Mouse (Mus musculus): ENCODE measurements around the gene Pmel. TPM values are rescaled to one million over a fixed set of nuclear protein-coding genes. Genes with fewer than 3 reads are reported as not detected.

The Pmel gene
- polyA plus RNA-seq (2012; rRNA removed): 0.27 and 0.31 TPM in 2 replicates
- polyA plus RNA-seq (2014; fragmentation: Nextera tagmentation; extraction: Ambion mirVana): 0.20 and 0.50 TPM in 2 replicates

DNA sequence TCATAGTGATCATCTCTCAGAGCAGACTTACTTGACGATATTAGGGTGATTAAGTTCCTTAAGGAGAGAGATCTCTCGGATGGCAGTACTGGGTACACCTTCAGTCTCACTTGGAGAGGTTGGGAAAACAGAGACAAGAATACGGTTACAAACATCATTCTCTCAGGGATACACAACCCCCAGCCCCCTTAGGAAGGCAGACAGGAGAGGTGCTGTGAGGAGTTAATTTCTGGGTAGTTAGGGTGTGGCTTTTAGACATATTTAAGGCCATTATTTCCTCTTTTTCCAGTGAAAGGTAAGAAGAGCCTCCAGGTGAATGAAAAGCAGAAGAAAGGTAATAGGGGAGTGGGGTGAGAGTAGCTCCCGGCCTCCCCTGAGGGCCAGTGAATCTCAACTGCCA, at the start of gene Pmel:
Gene Pmel, plus strand, starts transcription at position 301 of the 400 bp plus-strand sequence.
- Histone ChIP-seq H3K4me1 (replicated peaks; ENCODE audit: control insufficient read depth in 2 of 2, insufficient read depth in 2 of 2, low read length in 1 of 2) (peaks cover 14 to 28% of the 10 kb centered on the region in 2 experiments), H3K4me3 (ENCODE audit: insufficient read depth in 1 of 2, low read depth in 2 of 2, low read length in 2 of 2) (peak within 1 kb of the TSS; percentile 92 to 94), H3K9me3 (ENCODE audit: control insufficient read depth, low read length) (no peaks in the 10 kb centered on the region), H3K9ac (replicated peaks) (peak within 1 kb of the TSS; percentile 96), H3K27me3 (ENCODE audit: control insufficient read depth, insufficient read depth, low read length) (no peaks in the 10 kb centered on the region), H3K4me2 (ENCODE audit: low read depth) (peak within 1 kb of the TSS; percentile 91), H3K36me3 (replicated peaks; ENCODE audit: control insufficient read depth, insufficient read depth, low read depth) (peaks cover 43% of the 10 kb centered on the region), H3K27ac (peak within 1 kb of the TSS; percentile 87)
- no peak for TF ChIP-seq EP300 (IDR thresholded peaks at IDR 0.05; ENCODE audit: low read depth)
- TF ChIP-seq CTCF (IDR thresholded peaks at IDR 0.05; ENCODE audit: low read depth): no peak
- 19% methylated on average over 4 of the region's 4 CpGs for WGBS (ENCODE audit: insufficient replicate concordance)
- ATAC-seq (ENCODE audit: insufficient read depth): no peak
- DNase-seq (ENCODE audit: low read depth in 3 of 3, low spot score in 3 of 3): no peak

DNA sequence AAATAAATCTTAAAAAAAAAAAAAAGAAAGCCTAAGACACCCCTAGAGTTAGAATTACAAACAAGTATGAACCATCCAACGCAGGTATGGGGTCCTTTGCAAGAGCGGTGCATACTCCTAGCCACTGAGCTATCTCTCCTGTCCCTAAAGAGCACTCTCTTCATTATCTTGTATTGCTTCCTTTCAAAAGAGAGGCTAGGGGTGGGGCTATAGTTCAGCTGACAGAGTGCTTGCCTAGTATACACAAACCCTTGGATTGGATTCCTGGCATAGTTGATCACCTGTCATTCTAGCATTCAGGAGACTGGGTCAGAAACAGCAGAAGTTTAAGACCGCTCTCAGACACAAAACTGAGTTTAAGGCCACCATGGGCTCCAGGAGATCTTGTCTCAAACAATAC, 48.7 kb upstream of the Pmel start:
- Histone ChIP-seq H3K4me1 (replicated peaks; ENCODE audit: control insufficient read depth in 2 of 2, insufficient read depth in 2 of 2, low read length in 1 of 2) (peaks cover 4 to 10% of the 10 kb centered on the region in 2 experiments), H3K4me3 (ENCODE audit: insufficient read depth in 1 of 2, low read depth in 2 of 2, low read length in 2 of 2) (no peak overlapping the region), H3K4me2 (ENCODE audit: low read depth) (no peak overlapping the region), H3K27ac (no peak overlapping the region), H3K27me3 (ENCODE audit: control insufficient read depth, insufficient read depth, low read length) (no peaks in the 10 kb centered on the region; the same call in 1 of the 2 replicates), H3K9ac (replicated peaks) (no peak overlapping the region), H3K9me3 (ENCODE audit: control insufficient read depth, low read length) (no peaks in the 10 kb centered on the region), H3K36me3 (replicated peaks; ENCODE audit: control insufficient read depth, insufficient read depth, low read depth) (no peaks in the 10 kb centered on the region)
- TF ChIP-seq EP300 (IDR thresholded peaks at IDR 0.05; ENCODE audit: low read depth): no peak
- no peak for TF ChIP-seq CTCF (IDR thresholded peaks at IDR 0.05; ENCODE audit: low read depth)
- DNase-seq (ENCODE audit: low read depth in 3 of 3, low spot score in 3 of 3): no peak
- peak; percentile 49; the same call in 1 of the 2 replicates for ATAC-seq (ENCODE audit: insufficient read depth)
- 28% methylated on average over 3 of the region's 3 CpGs for WGBS (ENCODE audit: insufficient replicate concordance)

DNA sequence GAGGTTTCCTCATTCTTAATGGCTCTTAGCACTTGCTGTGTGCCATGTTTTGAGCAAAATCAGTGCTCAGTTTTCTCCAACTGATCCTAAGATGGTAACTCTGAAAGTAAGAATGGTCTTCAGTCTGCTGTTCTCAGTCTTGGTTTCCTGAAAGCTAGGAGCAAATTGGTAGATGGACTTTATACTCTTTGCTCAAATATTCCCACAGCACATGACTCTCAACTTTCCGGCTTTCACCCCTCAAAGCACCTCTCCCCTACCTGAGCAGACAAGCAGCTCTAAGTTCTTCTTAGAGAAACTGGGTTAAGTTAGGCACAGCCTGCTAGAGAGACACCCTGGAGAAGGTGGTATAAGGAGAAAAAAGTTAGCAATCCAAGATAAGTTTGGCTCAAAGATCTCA, 47.3 kb upstream of the Pmel start:
- H3K27me3 ChIP-seq (ENCODE audit: control insufficient read depth, insufficient read depth, low read length): no peaks in the 10 kb centered on the region; the same call in 1 of the 2 replicates
- H3K4me2 ChIP-seq (ENCODE audit: low read depth): no peak overlapping the region
- ATAC-seq (ENCODE audit: insufficient read depth): no peak
- no peaks in the 10 kb centered on the region for H3K36me3 ChIP-seq (replicated peaks; ENCODE audit: control insufficient read depth, insufficient read depth, low read depth)
- H3K4me1 ChIP-seq (replicated peaks; ENCODE audit: control insufficient read depth in 2 of 2, insufficient read depth in 2 of 2, low read length in 1 of 2): peaks cover 4 to 10% of the 10 kb centered on the region in 2 experiments
- WGBS (ENCODE audit: insufficient replicate concordance): 73% methylated on average over 1 of the region's 1 CpGs
- H3K4me3 ChIP-seq (ENCODE audit: insufficient read depth in 1 of 2, low read depth in 2 of 2, low read length in 2 of 2): no peak overlapping the region
- H3K9me3 ChIP-seq (ENCODE audit: control insufficient read depth, low read length): no peaks in the 10 kb centered on the region
- no peak overlapping the region for H3K27ac ChIP-seq
- TF ChIP-seq EP300 (IDR thresholded peaks at IDR 0.05; ENCODE audit: low read depth): no peak
- no peak for TF ChIP-seq CTCF (IDR thresholded peaks at IDR 0.05; ENCODE audit: low read depth)
- DNase-seq (ENCODE audit: low read depth in 3 of 3, low spot score in 3 of 3): no peak
- no peak overlapping the region for H3K9ac ChIP-seq (replicated peaks)

DNA sequence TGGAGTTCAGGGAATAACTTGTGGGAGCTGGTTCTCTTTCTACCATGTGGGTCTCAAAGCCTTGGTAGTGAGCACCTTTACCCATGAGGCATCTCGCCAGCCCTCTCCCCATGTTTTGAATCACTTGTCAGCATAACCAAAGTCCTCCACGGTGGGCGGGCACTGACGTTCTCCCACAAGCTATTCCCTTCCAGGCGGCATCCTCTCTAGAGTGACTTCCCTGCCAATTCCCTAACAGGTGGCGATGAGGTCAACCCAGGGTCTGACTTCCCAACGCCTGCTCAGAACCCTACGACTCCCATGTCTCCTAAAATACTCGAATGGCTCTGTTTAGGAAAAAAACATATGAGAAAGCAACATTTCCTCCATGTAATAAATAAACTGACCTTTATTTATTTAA, 46.2 kb upstream of the Pmel start:
- Histone ChIP-seq H3K4me2 (ENCODE audit: low read depth) (no peak overlapping the region), H3K4me1 (replicated peaks; ENCODE audit: control insufficient read depth in 2 of 2, insufficient read depth in 2 of 2, low read length in 1 of 2) (peaks cover 7 to 15% of the 10 kb centered on the region in 2 experiments), H3K27ac (no peak overlapping the region), H3K36me3 (replicated peaks; ENCODE audit: control insufficient read depth, insufficient read depth, low read depth) (no peaks in the 10 kb centered on the region), H3K4me3 (ENCODE audit: insufficient read depth in 1 of 2, low read depth in 2 of 2, low read length in 2 of 2) (no peak overlapping the region), H3K9me3 (ENCODE audit: control insufficient read depth, low read length) (no peaks in the 10 kb centered on the region), H3K27me3 (ENCODE audit: control insufficient read depth, insufficient read depth, low read length) (no peaks in the 10 kb centered on the region; the same call in 1 of the 2 replicates), H3K9ac (replicated peaks) (no peak overlapping the region)
- no peak for DNase-seq (ENCODE audit: low read depth in 3 of 3, low spot score in 3 of 3)
- TF ChIP-seq EP300 (IDR thresholded peaks at IDR 0.05; ENCODE audit: low read depth) (no peak), CTCF (IDR thresholded peaks at IDR 0.05; ENCODE audit: low read depth) (no peak)
- 52% methylated on average over 9 of the region's 9 CpGs for WGBS (ENCODE audit: insufficient replicate concordance)
- ATAC-seq (ENCODE audit: insufficient read depth): no peak

DNA sequence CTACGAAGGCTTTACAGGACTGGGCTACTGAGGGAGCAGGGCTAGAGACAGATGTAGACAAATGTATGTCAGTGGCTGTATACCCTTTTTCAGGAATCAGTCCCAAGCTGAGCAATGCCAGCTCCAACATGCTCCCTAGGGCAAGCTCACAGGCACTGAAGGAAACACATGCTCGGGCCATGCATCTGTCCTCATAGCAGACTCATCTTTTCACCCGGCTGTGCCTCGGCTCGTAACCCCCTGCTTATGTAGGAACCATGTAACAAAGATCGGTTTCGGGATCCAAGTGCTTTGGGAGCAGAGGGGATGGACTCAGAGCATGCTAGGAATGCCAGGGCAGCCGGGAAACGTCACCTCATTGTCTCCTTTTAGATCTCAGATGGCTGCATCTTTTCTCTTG, 44.5 kb upstream of the Pmel start:
- ATAC-seq (ENCODE audit: insufficient read depth) (no peak), DNase-seq (ENCODE audit: low read depth in 3 of 3, low spot score in 3 of 3) (no peak)
- H3K9me3 ChIP-seq (ENCODE audit: control insufficient read depth, low read length): no peaks in the 10 kb centered on the region

More for the DNA sequence above, 44.5 kb upstream of the Pmel start:
- Histone ChIP-seq H3K36me3 (replicated peaks; ENCODE audit: control insufficient read depth, insufficient read depth, low read depth) (no peaks in the 10 kb centered on the region), H3K4me1 (replicated peaks; ENCODE audit: control insufficient read depth in 2 of 2, insufficient read depth in 2 of 2, low read length in 1 of 2) (peaks cover 21 to 31% of the 10 kb centered on the region in 2 experiments), H3K27me3 (ENCODE audit: control insufficient read depth, insufficient read depth, low read length) (no peaks in the 10 kb centered on the region), H3K4me3 (ENCODE audit: insufficient read depth in 1 of 2, low read depth in 2 of 2, low read length in 2 of 2) (no peak overlapping the region), H3K9ac (replicated peaks) (no peak overlapping the region), H3K4me2 (ENCODE audit: low read depth) (no peak overlapping the region), H3K27ac (no peak overlapping the region)
- WGBS (ENCODE audit: insufficient replicate concordance): 52% methylated on average over 9 of the region's 9 CpGs
- no peak for TF ChIP-seq EP300 (IDR thresholded peaks at IDR 0.05; ENCODE audit: low read depth)
- no peak for TF ChIP-seq CTCF (IDR thresholded peaks at IDR 0.05; ENCODE audit: low read depth)
